Mouse (Mus musculus) intestine, embryonic 14.5 days (tissue): Measurements from ENCODE around the gene Wbp2. TPM values are rescaled to one million over a fixed set of nuclear protein-coding genes. Genes with fewer than 3 reads are reported as not detected.
"Not testable (repeated sequence)": the region's sequence is repeated elsewhere in the genome, so short reads cannot be mapped to it uniquely, and the experiment has no call there.

Source experiments
- ATAC-seq: fragments of 200-750 bp; cut with Nextera tagmentation; replicated peaks from 2 replicates; pipeline ENCODE4 v1.8.0; 2017; ENCODE audit warnings: low read depth, moderate number of reproducible peaks, moderate TSS enrichment, moderate library complexity; ENCODE audit not compliant: low FRiP score, low TSS enrichment
- DNase-seq: peaks from one replicate; pipeline ENCODE4 v3.0.0-alpha.2; 2018; ENCODE audit warnings: low spot score
- H3K27ac ChIP-seq: fragments of 300-500 bp; sonication (generic); 2 replicates; pipeline ENCODE4 v1.5.1; 2014; ENCODE audit warnings: low read depth, mild to moderate bottlenecking, control low read depth
- H3K27me3 ChIP-seq: fragments of 300-500 bp; sonication (generic); replicated peaks from 2 replicates; pipeline ENCODE4 v1.6.1; 2014; ENCODE audit warnings: low read length, control low read depth; ENCODE audit not compliant: control insufficient read depth, insufficient read depth
- H3K36me3 ChIP-seq: fragments of 300-500 bp; sonication (generic); 2 replicates; pipeline ENCODE4 v1.6.1; 2014; ENCODE audit warnings: low read length, control low read depth; ENCODE audit not compliant: control insufficient read depth, insufficient read depth
- H3K4me1 ChIP-seq: fragments of 300-500 bp; sonication (generic); replicated peaks from 2 replicates; pipeline ENCODE4 v1.6.1; 2014; ENCODE audit warnings: low read length, control low read depth, mixed read lengths; ENCODE audit not compliant: control insufficient read depth, insufficient read depth
- H3K4me2 ChIP-seq: fragments of 300-500 bp; sonication (generic); 2 replicates; pipeline ENCODE4 v1.6.1; 2014; ENCODE audit warnings: low read length
- H3K4me3 ChIP-seq: fragments of 300-500 bp; sonication (generic); 2 replicates; pipeline ENCODE4 v1.5.1; 2014; ENCODE audit warnings: low read depth, low read length, control low read depth, mixed read lengths
- H3K9ac ChIP-seq: fragments of 300-500 bp; sonication (generic); 2 replicates; pipeline ENCODE4 v1.6.1; 2014; ENCODE audit warnings: mild to moderate bottlenecking, low read length
- H3K9me3 ChIP-seq: fragments of 300-500 bp; sonication (generic); 2 replicates; pipeline ENCODE4 v1.6.1; 2016; ENCODE audit warnings: low read length, control low read depth; ENCODE audit not compliant: control insufficient read depth
- WGBS: fragments of 180-500 bp; shearing (Covaris S2); extraction: QIAGEN DNeasy Blood & Tissue Kit; methylation state at CpG from one replicate; pipeline ENCODE4 v1.1.7; 2014; 5-methylcytosine and 5-hydroxymethylcytosine counted together
- polyA plus RNA-seq: library from polyadenylated mRNA; unstranded; fragments of >200 nt; fragmentation: Nextera tagmentation; extraction: Ambion mirVana; gene quantifications from 2 replicates; pipeline ENCODE4 v1.2.1, GENCODE M21; 2014

The Wbp2 gene
- polyA plus RNA-seq, 1 experiment from 2014 or later, result 85.0 TPM

GRCm38 (mm10) chr11:116098711-116099460 lies 12.1 kb upstream of the Wbp2 start:
- no peak for DNase-seq
- Histone ChIP-seq H3K4me2 (no peak overlapping the region), H3K9me3 (0 out of 2 replicates have a peak, but pooled peaks cover 3% of the 10 kb centered on the region), H3K4me3 (no peak overlapping the region), H3K9ac (no peak overlapping the region), H3K27ac (0 out of 2 replicates have a peak overlapping the region, but pooled peaks have one; percentile 14), H3K4me1 (peaks cover 47% of the 10 kb centered on the region), H3K36me3 (no peaks in the 10 kb centered on the region), H3K27me3 (no peaks in the 10 kb centered on the region)
- WGBS, result 60% methylated on average over 14 of the region's 14 CpGs
- ATAC-seq, result no peak

- H3K4me2 ChIP-seq, result no peak overlapping the region
- H3K27ac ChIP-seq, result no peak overlapping the region
- 0 out of 2 replicates have a peak, but pooled peaks cover 3% of the 10 kb centered on the region for H3K9me3 ChIP-seq
- H3K4me1 ChIP-seq, result peaks cover 28% of the 10 kb centered on the region
- H3K36me3 ChIP-seq, result no peaks in the 10 kb centered on the region
- ATAC-seq, result no peak
- WGBS, result 89% methylated on average over 5 of the region's 5 CpGs
- H3K4me3 ChIP-seq, result no peak overlapping the region
- peak; percentile 74 for DNase-seq
- H3K9ac ChIP-seq, result no peak overlapping the region
- H3K27me3 ChIP-seq, result no peaks in the 10 kb centered on the region
Measured at GRCm38 (mm10) chr11:116096213-116097108, 9.7 kb upstream of the Wbp2 start.

DNA sequence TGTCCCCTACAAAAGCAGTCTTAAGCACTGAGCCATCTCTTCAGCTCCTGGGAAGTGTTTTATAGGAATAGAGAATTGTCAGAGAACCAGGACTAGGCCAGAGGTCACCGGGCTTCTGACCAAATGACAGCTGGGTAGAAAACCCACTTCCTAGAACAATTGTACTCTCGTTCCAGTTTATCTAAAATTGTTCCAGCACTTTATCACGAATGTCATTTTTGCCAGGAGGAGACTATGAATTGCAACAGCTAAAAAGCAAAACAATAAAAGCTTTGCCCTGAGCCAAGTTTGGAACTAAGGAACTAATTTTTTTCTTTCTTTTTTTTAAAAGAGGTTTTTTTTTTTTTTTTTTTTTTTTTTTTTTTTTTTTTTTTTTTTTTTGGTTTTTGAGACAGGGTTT lies 8.8 kb upstream of the Wbp2 start:
- 73% methylated on average over 3 of the region's 3 CpGs for WGBS
- H3K27me3 ChIP-seq, result no peaks in the 10 kb centered on the region

DNA sequence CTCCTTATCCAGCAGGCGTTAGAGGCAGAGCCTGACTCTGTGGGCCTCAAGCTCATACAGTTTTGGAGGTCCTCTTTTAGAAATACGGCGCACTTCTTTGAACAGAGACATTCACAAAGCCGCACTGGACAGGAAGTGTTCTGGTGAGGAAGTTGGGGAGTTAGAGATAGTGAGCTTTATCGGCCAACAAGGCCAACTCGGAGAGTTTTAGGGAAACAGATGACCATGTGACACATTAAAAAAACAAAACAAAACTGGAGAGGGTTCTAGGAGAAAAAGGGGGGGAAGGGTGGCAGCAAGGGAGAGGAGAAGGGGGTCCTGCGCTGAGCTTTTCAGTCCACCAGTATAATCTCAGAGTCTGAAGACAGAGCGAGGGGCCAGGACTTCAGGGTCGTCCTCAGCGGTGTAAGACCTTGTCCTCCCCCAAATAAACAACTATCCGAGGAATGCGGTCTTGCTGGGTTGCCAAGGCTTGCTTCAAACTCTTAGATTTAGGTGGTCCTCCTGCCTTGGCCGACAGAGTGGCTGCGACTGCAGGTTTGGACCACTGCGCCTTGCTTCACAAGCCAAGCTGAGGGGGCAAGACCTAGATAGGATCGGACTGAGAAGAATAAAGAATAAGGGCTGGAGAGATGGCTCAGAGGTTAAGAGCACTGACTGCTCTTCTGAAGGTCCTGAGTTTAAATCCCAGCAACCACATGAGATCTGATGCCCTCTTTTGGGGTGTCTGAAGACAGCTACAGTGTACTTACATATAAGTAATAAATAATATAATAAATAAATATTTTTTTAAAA lies 7.2 kb upstream of the Wbp2 start:
- WGBS, result 37% methylated on average over 16 of the region's 16 CpGs
- DNase-seq, result no peak

More for the DNA sequence above, 8.8 kb upstream of the Wbp2 start:
- Histone ChIP-seq H3K4me3 (no peak overlapping the region), H3K4me2 (no peak overlapping the region), H3K4me1 (peaks cover 20% of the 10 kb centered on the region), H3K36me3 (no peaks in the 10 kb centered on the region), H3K9ac (no peak overlapping the region), H3K9me3 (0 out of 2 replicates have a peak, but pooled peaks cover 3% of the 10 kb centered on the region), H3K27ac (no peak overlapping the region)
- DNase-seq (no peak), ATAC-seq (no peak)

DNA sequence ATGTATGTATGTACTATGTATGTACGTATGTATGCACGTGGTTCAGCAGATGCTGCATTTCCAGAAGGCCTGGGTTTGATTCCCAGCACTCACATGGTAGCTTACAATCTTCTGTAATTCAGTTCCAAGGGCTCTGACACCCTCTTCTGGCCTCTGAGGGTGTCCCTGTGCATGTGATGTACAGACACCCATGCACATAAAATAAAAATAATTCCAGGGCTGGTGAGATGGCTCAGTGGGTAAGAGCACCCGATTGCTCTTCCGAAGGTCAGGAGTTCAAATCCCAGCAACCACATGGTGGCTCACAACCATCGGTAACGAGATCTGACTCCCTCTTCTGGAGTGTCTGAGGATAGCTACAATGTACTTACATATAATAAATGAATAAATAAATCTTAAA lies 6.2 kb upstream of the Wbp2 start:
- not testable (repeated sequence) for H3K4me3 ChIP-seq, H3K36me3 ChIP-seq, H3K4me1 ChIP-seq, H3K27ac ChIP-seq, H3K4me2 ChIP-seq, H3K27me3 ChIP-seq, ATAC-seq, DNase-seq, H3K9me3 ChIP-seq, H3K9ac ChIP-seq
- WGBS, result 88% methylated on average over 6 of the region's 6 CpGs

More for the DNA sequence above, 7.2 kb upstream of the Wbp2 start:
- 0 out of 2 replicates have a peak, but pooled peaks cover 3% of the 10 kb centered on the region for H3K9me3 ChIP-seq
- no peak overlapping the region for H3K4me3 ChIP-seq
- H3K27ac ChIP-seq, result no peak overlapping the region; the same call in 1 of the 2 replicates
- H3K9ac ChIP-seq, result no peak overlapping the region
- ATAC-seq, result no peak
- H3K36me3 ChIP-seq, result no peaks in the 10 kb centered on the region
- no peak overlapping the region for H3K4me2 ChIP-seq
- H3K4me1 ChIP-seq, result 0 out of 2 replicates have a peak, but pooled peaks cover 8% of the 10 kb centered on the region
- H3K27me3 ChIP-seq, result no peaks in the 10 kb centered on the region

- H3K4me1 ChIP-seq, result peaks cover 10% of the 10 kb centered on the region; the same call in 1 of the 2 replicates
- H3K4me2 ChIP-seq, result no peak overlapping the region
- WGBS, result 88% methylated on average over 6 of the region's 6 CpGs
- H3K9ac ChIP-seq, result no peak overlapping the region
- H3K27me3 ChIP-seq, result no peaks in the 10 kb centered on the region
- H3K9me3 ChIP-seq, result 0 out of 2 replicates have a peak, but pooled peaks cover under 1% of the 10 kb centered on the region
- ATAC-seq (no peak), DNase-seq (no peak)
- H3K4me3 ChIP-seq, result no peak overlapping the region
- H3K36me3 ChIP-seq, result no peaks in the 10 kb centered on the region
- H3K27ac ChIP-seq, result no peak overlapping the region
Measured at GRCm38 (mm10) chr11:116091591-116091990, 4.8 kb upstream of the Wbp2 start.

GRCm38 (mm10) chr11:116089545-116089944 lies 2.8 kb upstream of the Wbp2 start:
- no peak overlapping the region for H3K27ac ChIP-seq
- no peak overlapping the region for H3K9ac ChIP-seq
- no peak for DNase-seq
- no peak overlapping the region for H3K4me3 ChIP-seq
- no peak for ATAC-seq
- H3K36me3 ChIP-seq, result 0 out of 2 replicates have a peak, but pooled peaks cover 1% of the 10 kb centered on the region
- H3K9me3 ChIP-seq, result no peaks in the 10 kb centered on the region
- H3K4me1 ChIP-seq, result peaks cover 17% of the 10 kb centered on the region
- H3K27me3 ChIP-seq, result no peaks in the 10 kb centered on the region
- WGBS, result 89% methylated on average over 6 of the region's 6 CpGs
- H3K4me2 ChIP-seq, result no peak overlapping the region
